In the genomic region with DNA sequence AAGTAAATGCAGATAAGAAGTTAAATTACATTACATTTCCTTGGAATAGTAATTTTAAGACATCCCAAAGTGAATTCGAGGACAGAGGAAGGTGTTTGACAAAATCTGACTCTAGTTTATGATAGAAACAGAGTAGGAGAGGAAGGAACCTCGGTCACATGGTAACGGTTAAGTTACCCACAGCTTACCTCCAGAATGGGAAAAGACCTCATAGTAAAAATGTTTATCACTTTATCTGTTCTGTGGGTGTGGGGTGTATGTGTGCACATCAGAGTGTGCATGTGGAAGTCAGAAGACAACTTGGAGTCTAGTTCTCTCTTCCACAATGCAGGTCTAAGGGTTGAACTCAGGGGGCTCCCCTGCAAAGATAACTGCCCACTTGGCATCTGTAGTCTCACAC, we compare ENCODE assay signal across 17 mouse cellular contexts. TPM values are rescaled to one million over a fixed set of nuclear protein-coding genes. Genes with fewer than 3 reads are reported as not detected.
"Had no signal": no experiment of that assay in that cellular context is flagged by ENCODE, and none has a peak within 500 bp of the region (broad histone marks: within the 10 kb centered on the region; RNA-seq: fewer than 3 reads in every experiment).

No protein-coding gene starts in this region.

- H3K27me3 ChIP-seq: lung, embryonic 15.5 days; midbrain, embryonic 12.5 days; neural tube, embryonic 12.5 days; stomach, embryonic 15.5 days had no signal

- H3K9ac ChIP-seq: liver, postnatal 0 days; lung, embryonic 15.5 days; midbrain, embryonic 12.5 days; neural tube, embryonic 12.5 days; stomach, embryonic 15.5 days had no signal

- H3K27ac ChIP-seq: lung, embryonic 15.5 days; midbrain, embryonic 10.5 days; midbrain, embryonic 12.5 days; neural tube, embryonic 12.5 days; stomach, embryonic 15.5 days; stomach, postnatal 0 days had no signal

- H3K4me3 ChIP-seq: lung, embryonic 15.5 days; midbrain, embryonic 10.5 days; midbrain, embryonic 12.5 days; neural tube, embryonic 12.5 days; stomach, embryonic 15.5 days had no signal

- ATAC-seq: liver, postnatal 0 days; midbrain, embryonic 16.5 days had no signal

- H3K9me3 ChIP-seq: lung, embryonic 15.5 days; midbrain, embryonic 10.5 days; midbrain, embryonic 12.5 days; neural tube, embryonic 12.5 days; stomach, embryonic 15.5 days had no signal

- DNase-seq: liver, postnatal 0 days; lung, adult 2 months; lung, postnatal 10 days; lung, postnatal 4 days; midbrain, embryonic 14.5 days; right cerebral cortex, postnatal 14 days; thymus, adult 2 months; thymus, postnatal 25 days; thymus, postnatal 4 days had no signal

RNA-seq across cellular contexts. Expression of gene Eomes, which starts 38.1 kb away (rescaled TPM):
- polyA plus RNA-seq: liver, postnatal 0 days; lung, embryonic 15.5 days; neural tube, embryonic 14.5 days had no signal
